Mouse (Mus musculus) T-cell, adult 66 days (primary cell): ENCODE data around the gene Cyld. TPM values are rescaled to one million over a fixed set of nuclear protein-coding genes. Genes with fewer than 3 reads are reported as not detected.

Experiments used
- total RNA-seq, 2 experiments: library from RNA; stranded (reverse); gene quantifications; 3 replicates in 1 of 2; 4 replicates in 1 of 2; pipeline ENCODE4 v1.2.4; 2023

Gene Cyld
- total RNA-seq = 100 to 1,000 TPM; 112 to 127 TPM

GRCm38 (mm10) chr8:88696721-88697641 is at the start of gene Cyld:
TSS of gene Cyld (plus strand) at chr8:88697028.

Other genes starting within 250 kb of the Cyld start
- not detected for gene Nkd1, start 175.7 kb upstream of the Cyld start, total RNA-seq
- gene Snx20, start 60.9 kb upstream of the Cyld start, total RNA-seq = 10 to 100 TPM; 62.0 to 65.8 TPM
- 1 to 10 TPM; 1.0 to 1.4 TPM for gene Nod2, start 49.7 kb upstream of the Cyld start, total RNA-seq